Mouse (Mus musculus) testis, adult 2 months (tissue): Measurements from ENCODE around the gene Pitx1. TPM values are rescaled to one million over a fixed set of nuclear protein-coding genes. Genes with fewer than 3 reads are reported as not detected.

ENCODE experiments used
- H3K27ac ChIP-seq: fragments of 200-500 bp; 2 replicates; pipeline ENCODE4 v1.5.1; 2012; ENCODE audit warnings: low read depth, low read length; ENCODE audit not compliant: control insufficient read depth, insufficient read depth
- H3K27me3 ChIP-seq: fragments of 200-500 bp; 2 replicates; pipeline ENCODE4 v1.6.1; 2012; ENCODE audit warnings: mild to moderate bottlenecking, low read length, moderate library complexity; ENCODE audit not compliant: control insufficient read depth, insufficient read depth
- H3K36me3 ChIP-seq: fragments of 200-500 bp; 2 replicates; pipeline ENCODE4 v1.6.1; 2012; ENCODE audit warnings: mild to moderate bottlenecking, low read length; ENCODE audit not compliant: control insufficient read depth, insufficient read depth
- H3K4me1 ChIP-seq: fragments of 200-500 bp; 2 replicates; pipeline ENCODE4 v1.6.1; 2012; ENCODE audit warnings: low read length; ENCODE audit not compliant: control insufficient read depth, insufficient read depth
- H3K4me3 ChIP-seq: fragments of 200-500 bp; 2 replicates; pipeline ENCODE4 v1.5.1; 2012; ENCODE audit warnings: low read depth, mild to moderate bottlenecking, low read length, moderate library complexity, mixed read lengths; ENCODE audit not compliant: control insufficient read depth
- CTCF ChIP-seq: fragments of 200-500 bp; IDR thresholded peaks from 2 replicates; pipeline ENCODE4 v1.5.1; 2012; ENCODE audit warnings: low read depth, mild to moderate bottlenecking, inconsistent platforms, low read length, moderate library complexity; ENCODE audit not compliant: control insufficient read depth, insufficient read depth, insufficient replicate concordance
- POLR2A ChIP-seq: fragments of 200-500 bp; IDR thresholded peaks from 2 replicates; pipeline ENCODE4 v1.6.1; 2012; ENCODE audit warnings: low read depth, mild to moderate bottlenecking, inconsistent platforms, low read length, moderate library complexity; ENCODE audit not compliant: control insufficient read depth
- polyA plus RNA-seq: library from polyadenylated mRNA; depleted of rRNA; stranded (reverse); fragments of >200 nt; gene quantifications from 2 replicates; pipeline ENCODE4 v1.2.3, GENCODE M21; 2012

Pitx1 gene
- polyA plus RNA-seq, 1 experiment = 0.04 TPM

DNA sequence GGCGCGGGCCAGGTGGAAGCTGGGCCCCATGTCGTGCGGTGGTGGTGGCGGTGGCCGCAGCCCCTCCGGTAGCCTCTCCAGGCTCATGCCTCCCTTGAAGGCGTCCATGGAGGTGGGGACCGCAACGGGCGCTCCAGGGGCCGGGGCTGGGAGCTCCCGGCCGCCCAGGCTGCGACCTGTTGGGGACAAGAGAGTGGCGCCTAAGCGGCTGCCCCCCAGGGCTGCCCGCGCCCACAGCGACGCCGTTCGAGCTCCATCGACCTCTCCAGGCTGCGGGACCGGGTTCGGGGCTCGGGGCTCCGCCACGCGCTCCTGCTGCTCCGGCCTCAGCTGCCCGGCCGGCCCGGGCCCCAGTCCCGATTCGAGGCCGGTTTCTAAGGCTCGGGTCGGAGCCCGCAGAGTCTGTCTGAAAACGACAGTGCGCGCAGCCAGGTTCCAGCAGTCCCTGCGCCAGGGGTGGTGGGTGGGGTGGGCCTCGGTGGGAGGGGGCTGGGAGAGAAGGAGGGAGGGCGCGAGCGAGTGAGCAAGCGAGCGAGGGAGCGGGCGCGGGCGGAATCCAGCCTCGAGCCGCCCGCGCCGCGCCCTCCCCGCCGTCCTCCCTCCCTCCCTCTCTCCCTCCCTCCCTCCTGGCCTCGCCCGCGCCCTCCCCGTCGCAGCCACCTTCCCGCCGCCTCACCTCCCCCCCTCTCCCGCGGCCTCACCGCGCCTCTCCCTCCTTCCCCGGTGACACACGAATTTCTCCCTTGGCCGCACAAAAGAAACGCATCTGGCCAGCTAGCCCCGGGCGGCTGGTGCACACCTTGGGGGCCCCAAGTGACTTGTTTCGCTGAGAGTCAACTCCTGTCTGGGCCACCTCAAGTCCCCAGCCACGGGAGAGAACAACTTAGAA, 4.9 kb downstream of the Pitx1 start:
- Histone ChIP-seq H3K27me3 (peaks cover 5% of the 10 kb centered on the region), H3K27ac (no peak overlapping the region), H3K36me3 (no peaks in the 10 kb centered on the region), H3K4me1 (peaks cover 23% of the 10 kb centered on the region), H3K4me3 (no peak overlapping the region; the same call in 1 of the 2 replicates)
- TF ChIP-seq POLR2A = no peak
- TF ChIP-seq CTCF = no peak

DNA sequence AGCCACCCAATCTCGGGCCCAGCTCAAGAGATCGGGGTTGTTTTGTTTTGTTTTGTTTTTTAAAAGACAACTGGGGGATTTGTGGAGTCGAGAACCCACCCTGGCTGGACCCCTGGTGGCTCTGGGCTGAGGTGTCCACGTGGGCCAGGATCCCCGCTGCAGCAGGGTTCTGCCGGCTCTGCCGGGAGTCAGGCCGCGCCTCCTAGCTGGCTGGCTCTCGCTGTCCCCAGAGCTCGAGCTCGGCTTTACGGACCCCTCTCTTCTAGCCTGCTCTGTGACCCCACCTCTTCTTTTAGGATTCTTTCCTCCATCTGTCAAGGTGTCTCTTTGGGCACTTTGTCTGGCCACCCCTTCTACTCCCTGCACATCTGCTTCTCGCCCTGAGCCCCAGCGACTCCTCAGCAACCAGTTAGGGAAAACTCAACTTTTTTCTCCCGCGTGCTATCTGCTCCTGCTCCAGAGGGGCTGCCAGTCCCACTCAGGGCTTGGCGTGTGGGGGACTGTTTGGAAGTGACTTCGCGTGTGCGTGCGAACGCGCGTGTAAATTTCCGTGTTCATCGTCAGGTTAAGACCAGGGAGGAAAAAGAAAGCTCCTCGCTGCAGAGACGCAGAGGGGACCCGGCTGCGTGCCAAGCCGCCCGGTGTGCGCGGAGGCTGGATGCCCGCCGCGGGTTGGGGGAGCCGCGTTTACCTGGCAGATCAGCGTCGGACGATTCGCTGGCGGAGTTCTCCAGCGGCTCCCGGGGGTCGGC, 5.7 kb downstream of the Pitx1 start:
- H3K4me3 ChIP-seq = no peak overlapping the region
- H3K4me1 ChIP-seq = peaks cover 24% of the 10 kb centered on the region
- no peak overlapping the region for H3K27ac ChIP-seq
- H3K27me3 ChIP-seq = peaks cover 3% of the 10 kb centered on the region
- H3K36me3 ChIP-seq = no peaks in the 10 kb centered on the region
- TF ChIP-seq CTCF (no peak), POLR2A (no peak)

DNA sequence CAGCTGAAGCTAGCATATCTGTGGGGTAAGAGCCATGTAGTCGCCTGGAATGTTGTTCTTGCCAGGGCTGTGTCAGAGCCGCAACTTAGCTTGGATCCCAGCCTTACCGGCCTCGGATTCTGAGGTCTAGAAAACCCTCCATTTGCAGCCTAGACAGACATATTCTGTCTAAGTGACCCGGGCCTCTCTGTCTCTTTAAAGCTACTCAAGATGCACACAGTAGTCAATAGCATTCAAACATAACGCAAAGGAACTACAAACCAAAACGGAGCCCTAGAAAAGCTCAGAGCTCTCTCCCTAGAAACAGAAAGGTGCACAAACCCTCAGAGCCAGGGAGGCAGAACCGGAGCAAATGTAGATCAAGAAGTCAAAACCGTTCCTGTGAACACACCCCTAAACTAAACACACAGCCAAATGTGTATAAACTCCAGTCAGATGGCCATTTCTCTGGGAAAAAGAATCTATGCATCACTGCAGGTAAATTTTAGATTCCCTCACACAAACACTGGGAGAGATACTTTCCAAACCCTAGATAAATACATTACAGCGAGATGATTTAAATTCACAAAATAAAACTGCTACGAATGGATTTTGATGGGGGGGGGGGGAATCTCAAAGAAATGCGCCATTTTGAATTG, 6.9 kb downstream of the Pitx1 start:
- peaks cover 2% of the 10 kb centered on the region for H3K27me3 ChIP-seq
- peaks cover 24% of the 10 kb centered on the region for H3K4me1 ChIP-seq
- no peak overlapping the region for H3K27ac ChIP-seq
- no peak overlapping the region for H3K4me3 ChIP-seq
- TF ChIP-seq POLR2A (no peak), CTCF (no peak)
- no peaks in the 10 kb centered on the region for H3K36me3 ChIP-seq

DNA sequence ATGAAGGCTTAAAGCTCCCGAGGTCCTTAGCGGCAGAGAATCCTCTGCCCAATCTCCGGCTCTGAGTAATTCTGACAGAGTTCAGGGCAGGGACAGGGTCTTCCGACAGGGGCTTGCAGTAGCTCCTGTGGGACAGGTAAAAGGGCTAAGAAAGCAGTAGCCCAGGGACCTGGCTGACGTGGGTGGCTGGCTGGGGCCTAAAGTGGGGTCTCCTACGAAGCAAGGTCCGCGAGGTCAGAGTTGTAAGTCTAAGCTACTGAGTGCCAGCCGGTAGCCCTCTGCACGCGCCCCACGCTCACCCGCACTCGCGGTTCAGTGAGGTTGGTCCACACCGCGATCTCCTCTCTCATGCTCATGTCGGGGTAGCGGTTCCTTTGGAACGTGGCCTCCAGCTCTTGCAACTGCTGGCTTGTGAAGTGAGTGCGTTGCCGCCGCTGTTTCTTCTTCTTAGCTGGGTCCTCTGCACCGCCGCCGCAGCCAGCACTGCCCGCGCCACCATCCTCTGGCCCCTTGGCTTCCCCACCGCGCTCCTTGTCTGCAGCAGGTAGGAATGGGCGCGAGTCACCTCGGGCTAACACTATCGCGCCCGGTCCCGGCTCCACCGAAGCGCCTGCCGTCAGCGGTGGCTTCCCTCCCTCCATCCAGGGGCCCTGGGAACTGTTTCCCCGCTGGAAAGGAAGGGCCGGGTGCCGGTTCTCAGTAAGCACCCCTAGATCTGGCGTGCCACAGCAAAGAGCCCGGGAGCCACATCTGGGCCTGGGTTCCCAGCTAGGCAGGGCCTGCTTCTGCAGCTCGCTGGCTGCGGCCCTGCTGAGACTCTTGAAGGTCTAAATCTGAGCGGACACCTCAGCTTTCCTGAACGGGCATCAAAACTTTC, 7.6 kb downstream of the Pitx1 start:
- H3K4me1 ChIP-seq = peaks cover 24% of the 10 kb centered on the region
- H3K27me3 ChIP-seq = peaks cover 2% of the 10 kb centered on the region
- no peak overlapping the region for H3K4me3 ChIP-seq
- H3K27ac ChIP-seq = no peak overlapping the region
- no peak for TF ChIP-seq POLR2A
- TF ChIP-seq CTCF = no peak
- H3K36me3 ChIP-seq = no peaks in the 10 kb centered on the region

DNA sequence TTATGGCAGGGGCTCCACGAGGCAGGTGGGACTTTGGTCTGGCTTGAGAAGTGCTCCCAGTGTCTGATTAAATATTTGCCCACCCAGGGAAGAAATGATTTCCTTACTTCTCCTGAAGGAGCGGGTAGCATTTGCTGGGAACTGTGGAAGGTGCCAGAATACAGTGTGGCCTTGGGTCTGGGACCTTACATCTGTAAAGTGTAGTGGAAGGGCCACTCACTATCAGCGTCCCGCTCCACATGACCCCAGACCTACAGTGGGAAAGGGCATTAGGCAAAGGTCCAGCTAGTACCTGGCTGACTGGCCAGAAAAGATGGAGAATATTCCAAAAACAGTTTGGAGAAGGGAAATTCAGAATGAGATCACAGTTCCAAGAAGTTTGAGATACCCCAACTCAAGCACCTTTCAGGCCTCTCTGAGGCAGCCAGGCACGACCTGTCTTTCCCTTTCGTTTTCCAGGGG, 8.3 kb downstream of the Pitx1 start:
- Histone ChIP-seq H3K27me3 (peaks cover 2% of the 10 kb centered on the region), H3K27ac (no peak overlapping the region), H3K4me3 (no peak overlapping the region), H3K36me3 (no peaks in the 10 kb centered on the region), H3K4me1 (peaks cover 24% of the 10 kb centered on the region)
- no peak for TF ChIP-seq POLR2A
- TF ChIP-seq CTCF = no peak

DNA sequence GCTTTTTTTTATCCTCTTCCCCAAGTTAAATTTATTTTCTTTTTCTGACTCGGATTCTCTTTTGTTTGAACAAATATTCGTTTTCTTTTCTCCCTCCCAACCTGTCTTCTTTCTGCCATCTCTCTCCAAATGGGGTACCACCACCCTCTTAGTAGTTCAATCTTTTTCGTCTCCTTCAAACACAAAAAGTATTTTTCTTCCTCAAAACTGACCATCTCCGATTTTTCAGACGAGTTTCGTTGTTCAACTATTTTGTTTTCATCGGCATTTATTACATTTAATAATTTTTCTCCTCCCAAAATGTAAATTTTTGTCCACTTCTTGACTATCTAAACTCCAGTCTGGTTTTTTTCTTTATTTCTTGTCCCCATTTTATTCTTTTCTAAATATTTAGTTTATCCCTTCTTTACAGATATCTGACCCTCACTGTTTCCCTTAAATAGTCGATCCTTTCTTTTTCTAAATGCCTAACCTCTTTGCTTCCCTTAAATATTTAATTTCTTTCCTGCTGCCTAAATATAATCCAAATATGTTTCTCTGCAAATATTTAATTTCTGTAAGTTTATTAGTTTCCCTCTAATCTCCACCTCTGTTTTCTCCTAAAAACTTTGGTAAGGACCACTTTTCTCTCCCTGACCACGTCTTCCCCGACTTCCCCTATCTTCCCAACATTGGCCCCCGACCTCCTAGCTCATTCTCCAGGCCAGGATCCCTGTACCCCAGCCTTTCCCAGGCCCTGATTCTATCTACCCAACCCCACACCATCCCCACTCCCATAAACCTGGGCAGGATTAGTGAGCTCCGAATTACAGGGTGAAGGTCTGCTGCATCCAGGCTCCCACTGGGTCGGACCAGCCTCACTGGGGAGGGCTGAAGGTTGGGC, 9.0 kb downstream of the Pitx1 start:
- Histone ChIP-seq H3K36me3 (no peaks in the 10 kb centered on the region), H3K4me3 (no peak overlapping the region), H3K4me1 (peaks cover 24% of the 10 kb centered on the region), H3K27me3 (peaks cover 2% of the 10 kb centered on the region), H3K27ac (no peak overlapping the region)
- no peak for TF ChIP-seq POLR2A
- TF ChIP-seq CTCF = no peak
